In genomic region chr8:72429676-72430075, GRCm38 (mm10) we compare ENCODE assay signal across 11 mouse cellular contexts. TPM values are rescaled to one million over a fixed set of nuclear protein-coding genes. Genes with fewer than 3 reads are reported as not detected.
DNase-seq lines count a peak whose midpoint lies in the region; TF ChIP-seq lines count a peak whose summit lies in the region.
"Had no signal": no experiment of that assay in that cellular context is flagged by ENCODE, and none has a peak within 500 bp of the region (broad histone marks: within the 10 kb centered on the region; RNA-seq: fewer than 3 reads in every experiment).

No protein-coding gene starts in this region.

- no peak overlapping the region for H3K4me3 ChIP-seq in gastrocnemius, adult 2 months

- no peak overlapping the region for H3K27ac ChIP-seq in gastrocnemius, adult 2 months
- H3K27ac ChIP-seq: hindbrain, embryonic 14.5 days had no signal

- intact Hi-C loops in gastrocnemius, adult 2 months (cut with DNase I): no loop called here

- peak; percentile 73 for TF ChIP-seq CTCF in gastrocnemius, adult 2 months (IDR thresholded peaks at IDR 0.05)

- DNase-seq in gastrocnemius, adult 2 months: peak; percentile 56
- no peak for DNase-seq in gastrocnemius, postnatal 25 days
- DNase-seq in A20 (ENCODE audit: low read depth, low spot score): peak; percentile 42
- peak; percentile 65 for DNase-seq in T-cell, adult 2 months (ENCODE audit: low spot score)
- DNase-seq in naive thymus-derived CD4-positive, alpha-beta T cell, adult 2 months (ENCODE audit: low read depth): peak; percentile 78
- no peak for DNase-seq in neural tube, embryonic 10.5 days (ENCODE audit: extremely low spot score, low spot score)
- no peak for DNase-seq in embryo, embryonic 11 days
- no peak for DNase-seq in cerebellum, adult 11 months
- DNase-seq: midbrain, embryonic 14.5 days; right cerebral cortex, adult 18-20 months had no signal

RNA-seq across cellular contexts. Expression of gene Eps15l1, which starts 8.4 kb away (rescaled TPM):
- 10 to 100 TPM; 25.5 to 27.5 TPM for total RNA-seq in gastrocnemius, adult 2 months (2021)
- total RNA-seq in gastrocnemius, postnatal 25 days (2021): 10 to 100 TPM; 22.7 to 23.9 TPM

RNA-seq across cellular contexts. Expression of gene Calr3, which starts 14.0 kb away (rescaled TPM):
- 1 to 10 TPM; 3.1 to 4.2 TPM for total RNA-seq in gastrocnemius, adult 2 months (2021)
- 1 to 10 TPM; 2.1 to 2.5 TPM for total RNA-seq in gastrocnemius, postnatal 25 days (2021)

RNA-seq across cellular contexts. Expression of gene 1700030K09Rik, which starts 14.0 kb away (rescaled TPM):
- total RNA-seq in gastrocnemius, adult 2 months (2021): 1 to 10 TPM; 3.3 to 4.8 TPM
- 1 to 10 TPM; 2.9 to 3.2 TPM for total RNA-seq in gastrocnemius, postnatal 25 days (2021)

RNA-seq across cellular contexts. Expression of gene Cherp, which starts 45.4 kb away (rescaled TPM):
- 10 to 100 TPM; 19.7 to 26.1 TPM for total RNA-seq in gastrocnemius, adult 2 months (2021)
- total RNA-seq in gastrocnemius, postnatal 25 days (2021): 10 to 100 TPM; 21.1 to 26.0 TPM

Comparison
In these comparisons a context has a peak if more than half of its experiments do, and no peak if none do; other contexts are left out.
1. DNase-seq: peak in gastrocnemius, adult 2 months (single experiment), A20 (single experiment), T-cell, adult 2 months (single experiment) and naive thymus-derived CD4-positive, alpha-beta T cell, adult 2 months (single experiment); none in gastrocnemius, postnatal 25 days (single experiment), neural tube, embryonic 10.5 days (single experiment), embryo, embryonic 11 days (single experiment) and cerebellum, adult 11 months (single experiment).